Mouse (Mus musculus): ENCODE results near the gene Krt90. TPM values are rescaled to one million over a fixed set of nuclear protein-coding genes. Genes with fewer than 3 reads are reported as not detected.

Gene Krt90
- polyA plus RNA-seq, 1 experiment from 2014 or later: 0.21 TPM

DNA sequence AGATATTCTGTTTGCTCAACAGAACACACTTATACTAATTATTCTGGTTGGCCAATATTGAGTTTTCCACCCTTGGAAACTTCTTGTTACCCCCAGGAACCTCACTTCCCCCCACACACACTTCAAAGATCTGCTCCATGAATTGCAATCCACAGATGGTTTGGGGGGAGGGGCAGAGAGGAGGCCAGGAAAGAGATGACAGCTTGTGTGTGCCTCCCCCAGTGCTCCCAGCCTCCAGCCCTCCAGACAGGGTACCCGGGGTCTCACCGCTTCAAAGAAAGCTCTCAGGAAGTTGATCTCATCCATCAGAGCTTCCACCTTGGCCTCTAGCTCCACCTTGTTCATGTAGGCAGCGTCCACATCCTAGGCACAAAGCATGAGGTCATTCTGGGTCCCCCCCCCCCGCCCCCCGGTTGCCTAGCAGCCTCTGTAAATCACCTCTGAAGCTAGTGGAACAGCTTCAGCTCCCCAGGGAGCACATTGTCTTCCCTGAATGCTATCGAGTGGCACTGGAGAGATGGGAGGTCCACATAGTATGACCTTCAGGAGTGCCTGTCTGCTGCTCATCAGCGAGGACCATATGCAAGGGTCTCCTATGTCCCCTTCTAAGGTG, 4.6 kb downstream of the Krt90 start:
- 0 out of 2 replicates have a peak overlapping the region, but pooled peaks have one; percentile 15 for H3K4me2 ChIP-seq (ENCODE audit: low read depth, low read length, severe bottlenecking)
- peaks cover 5% of the 10 kb centered on the region; the same call in 1 of the 2 replicates for H3K4me1 ChIP-seq (replicated peaks; ENCODE audit: control insufficient read depth, insufficient read depth, low read length)
- WGBS: 5% methylated on average over 7 of the region's 7 CpGs
- no peaks in the 10 kb centered on the region for H3K36me3 ChIP-seq (ENCODE audit: control insufficient read depth, insufficient read depth, low read length)
- DNase-seq (ENCODE audit: low spot score) (peak; percentile 67), ATAC-seq (replicated peaks; ENCODE audit: low FRiP score) (0 out of 2 replicates have a peak, but pooled peaks have one; percentile 5)
- H3K4me3 ChIP-seq (ENCODE audit: low read depth, low read length): no peak overlapping the region
- no peak overlapping the region for H3K27ac ChIP-seq (ENCODE audit: low read depth, low read length)
- no peaks in the 10 kb centered on the region for H3K9me3 ChIP-seq (ENCODE audit: control insufficient read depth, low read length)
- H3K27me3 ChIP-seq (ENCODE audit: control insufficient read depth, insufficient read depth, low read length): no peaks in the 10 kb centered on the region
- no peak overlapping the region for H3K9ac ChIP-seq (ENCODE audit: low read length)

DNA sequence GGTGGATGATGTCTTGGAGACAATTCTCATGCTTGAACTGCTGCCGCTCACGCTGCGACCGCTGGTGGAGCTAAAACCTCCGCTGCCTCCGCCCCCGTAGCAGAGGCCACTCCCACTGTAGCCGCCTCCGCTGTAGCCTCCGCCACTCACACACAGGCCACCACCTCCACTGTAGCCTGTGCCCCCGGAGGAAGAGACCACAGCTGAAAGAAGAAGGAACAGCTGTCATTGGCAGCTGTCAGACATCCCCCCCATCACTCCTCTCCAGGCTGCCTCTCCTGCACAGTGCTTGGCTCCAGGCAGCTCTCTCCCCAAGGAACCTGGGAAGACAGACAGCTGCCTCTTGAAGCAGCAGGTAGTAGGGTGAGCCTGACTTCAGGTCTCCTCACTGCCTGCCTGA, 9.6 kb downstream of the Krt90 start:
- Histone ChIP-seq H3K27me3 (ENCODE audit: control insufficient read depth, insufficient read depth, low read length) (no peaks in the 10 kb centered on the region; the same call in 1 of the 2 replicates), H3K36me3 (ENCODE audit: control insufficient read depth, insufficient read depth, low read length) (no peaks in the 10 kb centered on the region), H3K4me2 (ENCODE audit: low read depth, low read length, severe bottlenecking) (peak overlapping the region; percentile 35; the same call in 1 of the 2 replicates), H3K4me1 (replicated peaks; ENCODE audit: control insufficient read depth, insufficient read depth, low read length) (peaks cover 9% of the 10 kb centered on the region; the same call in 1 of the 2 replicates), H3K9me3 (ENCODE audit: control insufficient read depth, low read length) (no peaks in the 10 kb centered on the region), H3K9ac (ENCODE audit: low read length) (no peak overlapping the region), H3K27ac (ENCODE audit: low read depth, low read length) (no peak overlapping the region), H3K4me3 (ENCODE audit: low read depth, low read length) (no peak overlapping the region)
- DNase-seq (ENCODE audit: low spot score): peak; percentile 77
- ATAC-seq (replicated peaks; ENCODE audit: low FRiP score): peak; percentile 76
- WGBS: 0% methylated on average over 11 of the region's 11 CpGs

DNA sequence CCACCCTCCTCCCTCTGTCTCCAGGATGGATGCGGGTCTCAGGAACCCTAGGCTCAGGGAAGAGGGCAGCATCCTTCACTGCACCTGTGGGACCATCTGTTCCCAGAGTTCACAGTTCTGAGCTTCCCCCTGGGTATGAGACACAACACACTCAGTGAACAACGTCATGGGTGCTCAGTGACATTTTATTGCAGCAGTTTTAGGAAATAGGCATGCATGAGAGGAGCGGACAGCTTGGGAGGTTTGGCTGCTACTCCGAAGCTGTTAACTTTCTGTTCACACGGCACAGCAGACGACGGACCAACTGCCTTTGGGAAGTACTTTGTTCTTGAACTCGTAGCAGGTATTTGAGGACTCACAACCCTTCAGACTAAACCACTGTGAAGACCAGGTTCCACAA, 10.6 kb downstream of the Krt90 start:
- Histone ChIP-seq H3K4me1 (replicated peaks; ENCODE audit: control insufficient read depth, insufficient read depth, low read length) (peaks cover 9% of the 10 kb centered on the region; the same call in 1 of the 2 replicates), H3K4me3 (ENCODE audit: low read depth, low read length) (no peak overlapping the region), H3K9ac (ENCODE audit: low read length) (no peak overlapping the region), H3K4me2 (ENCODE audit: low read depth, low read length, severe bottlenecking) (no peak overlapping the region), H3K36me3 (ENCODE audit: control insufficient read depth, insufficient read depth, low read length) (no peaks in the 10 kb centered on the region), H3K27ac (ENCODE audit: low read depth, low read length) (no peak overlapping the region), H3K9me3 (ENCODE audit: control insufficient read depth, low read length) (no peaks in the 10 kb centered on the region), H3K27me3 (ENCODE audit: control insufficient read depth, insufficient read depth, low read length) (no peaks in the 10 kb centered on the region; the same call in 1 of the 2 replicates)
- ATAC-seq (replicated peaks; ENCODE audit: low FRiP score): no peak
- 88% methylated on average over 8 of the region's 8 CpGs for WGBS
- DNase-seq (ENCODE audit: low spot score): no peak

DNA sequence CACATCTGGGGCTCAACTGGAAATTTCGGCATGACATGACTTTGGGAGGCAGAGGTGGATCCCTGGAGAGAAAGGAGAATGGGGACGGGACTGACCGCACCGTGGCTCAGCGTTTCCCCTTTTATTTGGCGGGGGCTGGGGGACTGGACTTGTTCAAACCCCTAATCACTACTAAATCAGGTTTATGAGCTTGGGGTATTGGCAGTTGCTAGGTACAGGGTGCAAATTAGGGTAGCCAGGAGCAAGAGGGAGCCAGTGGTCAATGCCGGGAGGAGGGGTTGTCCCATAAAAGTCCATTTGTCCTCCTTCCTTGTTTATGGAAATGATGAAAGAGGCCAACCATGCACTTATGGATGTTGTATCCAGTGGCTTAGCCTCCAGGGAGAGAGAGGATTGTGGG, 12.2 kb downstream of the Krt90 start, which contains the start of gene Krt82:
Gene Krt82 (minus strand): TSS at position 101 of the 400 bp plus-strand sequence.
- no peaks in the 10 kb centered on the region; the same call in 1 of the 2 replicates for H3K27me3 ChIP-seq (ENCODE audit: control insufficient read depth, insufficient read depth, low read length)

DNA sequence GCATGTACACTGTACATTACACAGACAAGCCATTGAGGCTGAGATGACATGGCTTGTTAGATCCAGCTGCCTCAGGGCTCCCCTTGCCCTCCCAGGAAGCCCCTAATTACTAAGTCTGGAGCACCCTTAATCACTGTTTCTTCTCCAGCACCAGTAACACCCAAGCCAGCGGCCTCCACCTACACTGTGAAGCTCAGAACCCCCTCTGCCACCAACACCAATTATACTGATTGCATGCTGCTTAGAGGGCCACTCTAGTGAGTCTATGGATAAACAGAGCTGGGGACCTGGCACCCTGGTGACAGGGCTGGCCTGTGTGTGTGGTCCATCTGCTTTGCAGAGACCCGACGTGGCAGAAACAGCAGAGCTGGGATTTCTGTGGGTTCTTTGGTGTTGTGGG, 18.3 kb downstream of the Krt90 start:
- Histone ChIP-seq H3K9me3 (ENCODE audit: control insufficient read depth, low read length) (no peaks in the 10 kb centered on the region), H3K36me3 (ENCODE audit: control insufficient read depth, insufficient read depth, low read length) (no peaks in the 10 kb centered on the region), H3K9ac (ENCODE audit: low read length) (no peak overlapping the region), H3K27me3 (ENCODE audit: control insufficient read depth, insufficient read depth, low read length) (no peaks in the 10 kb centered on the region), H3K4me1 (replicated peaks; ENCODE audit: control insufficient read depth, insufficient read depth, low read length) (no peaks in the 10 kb centered on the region), H3K4me3 (ENCODE audit: low read depth, low read length) (no peak overlapping the region), H3K4me2 (ENCODE audit: low read depth, low read length, severe bottlenecking) (no peak overlapping the region), H3K27ac (ENCODE audit: low read depth, low read length) (no peak overlapping the region)
- DNase-seq (ENCODE audit: low spot score) (no peak), ATAC-seq (replicated peaks; ENCODE audit: low FRiP score) (no peak)
- 62% methylated on average over 3 of the region's 3 CpGs for WGBS

More for the DNA sequence above, 12.2 kb downstream of the Krt90 start, which contains the start of gene Krt82:
- Histone ChIP-seq H3K27ac (ENCODE audit: low read depth, low read length) (no peak within 1 kb of the TSS), H3K9ac (ENCODE audit: low read length) (no peak within 1 kb of the TSS), H3K4me2 (ENCODE audit: low read depth, low read length, severe bottlenecking) (no peak within 1 kb of the TSS), H3K9me3 (ENCODE audit: control insufficient read depth, low read length) (no peaks in the 10 kb centered on the region), H3K4me1 (replicated peaks; ENCODE audit: control insufficient read depth, insufficient read depth, low read length) (peaks cover 9% of the 10 kb centered on the region; the same call in 1 of the 2 replicates), H3K4me3 (ENCODE audit: low read depth, low read length) (no peak within 1 kb of the TSS), H3K36me3 (ENCODE audit: control insufficient read depth, insufficient read depth, low read length) (no peaks in the 10 kb centered on the region)
- ATAC-seq (replicated peaks; ENCODE audit: low FRiP score) (no peak), DNase-seq (ENCODE audit: low spot score) (no peak)
- WGBS: 81% methylated on average over 7 of the region's 7 CpGs

DNA sequence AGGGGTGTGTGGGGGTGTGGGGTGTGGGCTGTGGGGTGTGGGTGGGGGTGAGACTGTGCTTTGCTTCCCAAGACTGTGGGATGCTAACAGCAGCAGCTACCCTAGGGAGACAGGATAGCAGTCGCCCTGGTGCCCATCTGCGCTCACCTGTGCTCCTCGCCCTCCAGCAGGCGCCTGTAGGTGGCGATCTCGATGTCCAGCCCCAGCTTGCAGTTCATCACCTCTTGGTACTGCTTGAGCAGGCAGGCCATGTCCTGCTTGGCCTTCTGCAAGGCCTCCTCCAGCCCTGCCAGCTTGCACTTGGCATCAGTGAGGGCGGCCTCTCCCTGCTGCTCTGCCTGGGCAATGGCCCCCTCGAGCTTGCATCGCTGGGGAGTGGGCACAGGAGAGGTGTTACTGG, 20.2 kb downstream of the Krt90 start:
- no peak overlapping the region for H3K9ac ChIP-seq (ENCODE audit: low read length)
- no peaks in the 10 kb centered on the region for H3K9me3 ChIP-seq (ENCODE audit: control insufficient read depth, low read length)
- WGBS: 51% methylated on average over 9 of the region's 9 CpGs
- no peak overlapping the region for H3K4me2 ChIP-seq (ENCODE audit: low read depth, low read length, severe bottlenecking)
- H3K36me3 ChIP-seq (ENCODE audit: control insufficient read depth, insufficient read depth, low read length): no peaks in the 10 kb centered on the region
- H3K27me3 ChIP-seq (ENCODE audit: control insufficient read depth, insufficient read depth, low read length): no peaks in the 10 kb centered on the region
- H3K4me1 ChIP-seq (replicated peaks; ENCODE audit: control insufficient read depth, insufficient read depth, low read length): no peaks in the 10 kb centered on the region
- ATAC-seq (replicated peaks; ENCODE audit: low FRiP score) (no peak), DNase-seq (ENCODE audit: low spot score) (no peak)
- no peak overlapping the region for H3K4me3 ChIP-seq (ENCODE audit: low read depth, low read length)
- H3K27ac ChIP-seq (ENCODE audit: low read depth, low read length): no peak overlapping the region

DNA sequence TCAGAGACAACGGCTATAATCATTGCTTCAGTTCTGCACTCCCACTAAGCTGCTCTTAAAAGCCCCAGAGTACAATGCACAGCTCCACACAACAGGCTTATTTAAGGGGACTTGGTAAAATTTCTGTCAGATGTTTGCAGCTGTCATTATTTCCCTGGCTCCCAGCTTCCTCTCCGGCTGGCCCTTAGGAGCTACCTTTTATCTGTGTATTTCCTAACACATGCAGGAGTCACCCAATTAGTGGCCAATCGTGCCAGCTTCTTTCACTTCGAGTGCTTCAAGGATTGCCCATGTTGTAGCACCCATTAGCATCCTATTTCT, 24.2 kb downstream of the Krt90 start:
- Histone ChIP-seq H3K9me3 (ENCODE audit: control insufficient read depth, low read length) (no peaks in the 10 kb centered on the region), H3K36me3 (ENCODE audit: control insufficient read depth, insufficient read depth, low read length) (no peaks in the 10 kb centered on the region), H3K4me2 (ENCODE audit: low read depth, low read length, severe bottlenecking) (no peak overlapping the region), H3K4me3 (ENCODE audit: low read depth, low read length) (no peak overlapping the region), H3K27me3 (ENCODE audit: control insufficient read depth, insufficient read depth, low read length) (no peaks in the 10 kb centered on the region), H3K9ac (ENCODE audit: low read length) (no peak overlapping the region), H3K4me1 (replicated peaks; ENCODE audit: control insufficient read depth, insufficient read depth, low read length) (no peaks in the 10 kb centered on the region), H3K27ac (ENCODE audit: low read depth, low read length) (no peak overlapping the region)
- DNase-seq (ENCODE audit: low spot score) (no peak), ATAC-seq (replicated peaks; ENCODE audit: low FRiP score) (no peak)
- WGBS: 64% methylated on average over 4 of the region's 4 CpGs

DNA sequence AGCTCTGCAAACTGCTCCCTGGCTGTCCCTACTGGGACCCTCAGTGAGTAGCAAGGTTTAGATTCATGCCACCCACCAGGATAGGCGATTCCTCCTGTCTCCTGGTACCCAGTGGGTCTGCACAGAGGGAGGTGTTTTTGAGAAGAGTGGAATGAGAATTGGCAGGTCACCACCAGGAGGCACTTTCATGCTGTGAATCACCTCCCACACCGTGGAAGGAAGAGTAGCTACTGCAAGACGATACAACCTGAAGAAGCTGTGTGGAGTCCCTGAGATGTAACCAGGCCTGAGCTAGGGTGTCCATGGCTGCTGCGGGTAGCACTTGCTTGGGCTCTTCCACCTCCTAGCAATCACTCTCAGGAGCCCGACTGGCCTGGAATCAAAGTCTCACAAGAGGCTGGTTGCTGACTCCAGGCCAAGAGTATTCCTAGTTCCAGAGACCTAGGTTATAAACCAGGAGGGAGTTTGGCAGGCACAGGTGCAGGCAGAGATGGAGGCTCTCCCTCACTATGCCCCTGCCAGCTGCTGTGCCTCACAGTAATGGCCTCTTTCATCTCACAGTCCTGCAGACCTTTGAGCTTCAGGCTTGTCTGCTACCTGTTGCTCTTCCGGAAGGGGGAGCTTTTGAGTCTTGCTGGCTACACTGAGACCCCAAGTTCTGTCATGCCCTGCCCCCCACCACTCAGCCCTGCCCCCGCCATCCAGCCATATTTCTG, 24.7 kb downstream of the Krt90 start:
- Histone ChIP-seq H3K4me3 (ENCODE audit: low read depth, low read length) (no peak overlapping the region), H3K4me1 (replicated peaks; ENCODE audit: control insufficient read depth, insufficient read depth, low read length) (no peaks in the 10 kb centered on the region), H3K27me3 (ENCODE audit: control insufficient read depth, insufficient read depth, low read length) (no peaks in the 10 kb centered on the region), H3K9ac (ENCODE audit: low read length) (no peak overlapping the region), H3K27ac (ENCODE audit: low read depth, low read length) (no peak overlapping the region), H3K9me3 (ENCODE audit: control insufficient read depth, low read length) (no peaks in the 10 kb centered on the region), H3K4me2 (ENCODE audit: low read depth, low read length, severe bottlenecking) (no peak overlapping the region), H3K36me3 (ENCODE audit: control insufficient read depth, insufficient read depth, low read length) (no peaks in the 10 kb centered on the region)
- 43% methylated on average over 7 of the region's 7 CpGs for WGBS
- DNase-seq (ENCODE audit: low spot score) (no peak), ATAC-seq (replicated peaks; ENCODE audit: low FRiP score) (no peak)

Measured in forebrain, embryonic 11.5 days (tissue).